Mouse (Mus musculus): ENCODE measurements around the gene Focad.

- TF ChIP-seq MAX (IDR thresholded peaks at IDR 0.05) (no peak), CTCF (IDR thresholded peaks at IDR 0.05; ENCODE audit: control insufficient read depth, insufficient read depth, insufficient read length) (no peak), CEBPB (IDR thresholded peaks at IDR 0.05; ENCODE audit: low read depth) (no peak), USF1 (IDR thresholded peaks at IDR 0.05; ENCODE audit: low read depth) (no peak)
Observed at GRCm38 (mm10) chr4:88400992-88401313, 306.5 kb downstream of the Focad start.
